47 mouse cellular contexts compared by ENCODE assay signal in the genomic region with DNA sequence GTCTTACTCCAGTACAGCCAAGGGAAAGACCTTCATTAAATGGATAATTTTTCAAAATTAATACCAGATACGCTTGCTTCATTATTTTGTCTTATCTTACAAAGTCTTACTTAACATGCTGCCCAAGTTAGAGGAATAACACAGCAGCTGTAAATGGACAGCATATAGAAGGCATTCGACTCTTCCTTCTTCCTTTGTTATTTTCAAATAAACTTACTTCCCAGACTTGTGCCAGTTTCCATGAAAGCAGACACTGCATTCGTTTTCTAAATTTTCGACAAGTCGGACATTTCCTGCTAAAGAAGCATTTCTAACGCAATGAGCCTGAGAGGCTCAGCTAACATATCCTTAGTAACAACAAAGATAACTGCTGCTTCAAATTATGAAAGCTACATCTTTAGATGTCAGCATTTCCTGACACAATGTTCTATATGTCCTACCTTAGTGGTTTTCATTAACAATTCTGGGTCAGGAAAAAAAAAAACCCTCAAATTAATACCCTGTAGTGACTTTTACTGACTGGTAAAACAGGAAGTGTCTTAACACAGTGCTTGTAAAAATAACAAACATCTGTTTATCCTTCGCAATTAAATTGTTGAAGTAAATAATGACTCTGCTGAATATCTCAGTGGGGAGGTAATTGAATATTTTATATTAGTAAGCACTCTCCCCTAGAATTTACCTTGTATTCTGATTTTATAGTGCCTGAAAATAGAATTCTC. TPM values are rescaled to one million over a fixed set of nuclear protein-coding genes. Genes with fewer than 3 reads are reported as not detected.
"Had no signal": no experiment of that assay in that cellular context is flagged by ENCODE, and none has a peak within 500 bp of the region (broad histone marks: within the 10 kb centered on the region; RNA-seq: fewer than 3 reads in every experiment).

No protein-coding gene starts in this region.

- H3K9me3 ChIP-seq: heart, embryonic 12.5 days; heart, embryonic 13.5 days; heart, embryonic 15.5 days; hindbrain, embryonic 10.5 days; hindbrain, embryonic 12.5 days; hindbrain, embryonic 13.5 days; hindbrain, embryonic 15.5 days; intestine, embryonic 15.5 days; kidney, embryonic 15.5 days had no signal

- ATAC-seq: hindbrain, embryonic 16.5 days; hindbrain, postnatal 0 days; inflammation-experienced regulatory T-cells, adult 6 months; intestine, embryonic 15.5 days; intestine, embryonic 16.5 days; intestine, postnatal 0 days had no signal

- H3K27me3 ChIP-seq: heart, embryonic 12.5 days; heart, embryonic 13.5 days; heart, embryonic 15.5 days; hindbrain, embryonic 12.5 days; hindbrain, embryonic 13.5 days; hindbrain, embryonic 15.5 days; intestine, embryonic 15.5 days; kidney, embryonic 15.5 days had no signal

- H3K36me3 ChIP-seq: heart, embryonic 12.5 days; heart, embryonic 13.5 days; heart, embryonic 15.5 days; hindbrain, embryonic 10.5 days; hindbrain, embryonic 12.5 days; hindbrain, embryonic 13.5 days; hindbrain, embryonic 15.5 days; intestine, embryonic 15.5 days; kidney, embryonic 15.5 days had no signal

- H3K9ac ChIP-seq: heart, embryonic 12.5 days; heart, embryonic 13.5 days; heart, embryonic 15.5 days; hindbrain, embryonic 12.5 days; hindbrain, embryonic 13.5 days; hindbrain, embryonic 14.5 days; hindbrain, embryonic 15.5 days; intestine, embryonic 15.5 days; kidney, embryonic 15.5 days had no signal

- H3K4me2 ChIP-seq: heart, embryonic 12.5 days; heart, embryonic 13.5 days; heart, embryonic 15.5 days; hindbrain, embryonic 12.5 days; hindbrain, embryonic 13.5 days; hindbrain, embryonic 14.5 days; hindbrain, embryonic 15.5 days; intestine, embryonic 15.5 days; kidney, embryonic 15.5 days had no signal

- DNase-seq: heart, postnatal 10 days; heart, postnatal 14 days; heart, postnatal 36 days; heart, postnatal 4 days; kidney, adult 11 months; kidney, adult 18-20 months; kidney, adult 2 months; kidney, adult 8-10 months; kidney, adult 9 months; kidney, postnatal 10 days; kidney, postnatal 14 days; kidney, postnatal 25 days; kidney, postnatal 36 days; kidney, postnatal 4 days; layer of hippocampus, adult 9-11 months; layer of hippocampus, postnatal 36 days had no signal

- H3K4me1 ChIP-seq: heart, embryonic 12.5 days; heart, embryonic 13.5 days; heart, embryonic 15.5 days; hindbrain, embryonic 10.5 days; hindbrain, embryonic 12.5 days; hindbrain, embryonic 13.5 days; hindbrain, embryonic 15.5 days; intestine, embryonic 15.5 days; kidney, embryonic 15.5 days had no signal

- H3K27ac ChIP-seq: heart, embryonic 13.5 days; heart, embryonic 15.5 days; hindbrain, embryonic 10.5 days; hindbrain, embryonic 12.5 days; hindbrain, embryonic 13.5 days; hindbrain, embryonic 14.5 days; hindbrain, embryonic 15.5 days; hindbrain, postnatal 0 days; intestine, embryonic 15.5 days; kidney, embryonic 15.5 days; kidney, postnatal 0 days; layer of hippocampus, adult 2 months; left cerebral cortex, adult 2 months had no signal

- H3K4me3 ChIP-seq: heart, embryonic 12.5 days; heart, embryonic 13.5 days; heart, embryonic 15.5 days; hindbrain, embryonic 10.5 days; hindbrain, embryonic 12.5 days; hindbrain, embryonic 13.5 days; hindbrain, embryonic 15.5 days; intestine, embryonic 15.5 days; kidney, embryonic 15.5 days; layer of hippocampus, adult 2 months; left cerebral cortex, adult 2 months had no signal

RNA-seq across cellular contexts. Expression of a gene that starts 3.0 kb away (rescaled TPM):
- total RNA-seq: heart, postnatal 10 days; heart, postnatal 14 days; heart, postnatal 25 days; hindbrain, postnatal 0 days; layer of hippocampus, adult 18-20 months; layer of hippocampus, adult 2 months; layer of hippocampus, adult 8-10 months; layer of hippocampus, postnatal 10 days; layer of hippocampus, postnatal 14 days; layer of hippocampus, postnatal 25 days; layer of hippocampus, postnatal 36 days; left cerebral cortex, adult 18-20 months; left cerebral cortex, adult 2 months; left cerebral cortex, adult 8-10 months had no signal
- polyA plus RNA-seq: heart, embryonic 12.5 days; heart, embryonic 13.5 days; heart, embryonic 14.5 days; heart, embryonic 15.5 days; heart, postnatal 0 days; hindbrain, embryonic 11.5 days; hindbrain, embryonic 12.5 days; hindbrain, embryonic 13.5 days; hindbrain, embryonic 14.5 days; hindbrain, embryonic 16.5 days; hindbrain, postnatal 0 days; intestine, embryonic 14.5 days; intestine, embryonic 15.5 days; intestine, embryonic 16.5 days; intestine, postnatal 0 days; kidney, embryonic 14.5 days had no signal
